Mouse (Mus musculus) G1E (cell line): Measurements from ENCODE around the gene Plbd1.

Experiments used
- CTCF ChIP-seq: IDR thresholded peaks from 2 replicates; pipeline ENCODE4 v1.5.1; 2012; ENCODE audit warnings: low read depth, low read length, inconsistent platforms, mixed read lengths
- GATA1 ChIP-seq: IDR thresholded peaks from 2 replicates; pipeline ENCODE4 v1.6.1; 2012; ENCODE audit warnings: borderline replicate concordance, low read length, inconsistent platforms, mixed read lengths
- GATA2 ChIP-seq: IDR thresholded peaks from 2 replicates; pipeline ENCODE4 v1.6.1; 2012; ENCODE audit warnings: low read depth, low read length, inconsistent platforms, borderline replicate concordance
- POLR2AphosphoS5 ChIP-seq: IDR thresholded peaks from 2 replicates; pipeline ENCODE4 v1.6.1; 2012; ENCODE audit warnings: low read depth, low read length, inconsistent platforms; ENCODE audit not compliant: insufficient replicate concordance
- TAL1 ChIP-seq: conservative IDR thresholded peaks from 2 replicates; pipeline ENCODE4 v1.6.1; 2012; ENCODE audit warnings: low read depth, low read length, inconsistent platforms, mixed read lengths

- TF ChIP-seq CTCF: no peak
- TF ChIP-seq GATA1: no peak
- no peak for TF ChIP-seq POLR2AphosphoS5
- no peak for TF ChIP-seq GATA2
- no peak for TF ChIP-seq TAL1
Observed at GRCm38 (mm10) chr6:136634982-136635381, 26.7 kb downstream of the Plbd1 start.
